Comparison of ENCODE assay signal across 16 mouse cellular contexts in genomic region chr1:4617479-4617878, GRCm38 (mm10).
DNase-seq lines count a peak whose midpoint lies in the region; ATAC-seq lines count a peak whose summit lies in the region.
"Had no signal": no experiment of that assay in that cellular context is flagged by ENCODE, and none has a peak within 500 bp of the region (broad histone marks: within the 10 kb centered on the region; RNA-seq: fewer than 3 reads in every experiment).

No protein-coding gene starts in this region.

- DNase-seq in heart, adult 18-20 months = peak; percentile 30 to 48
- no peak for DNase-seq in heart, postnatal 4 days
- DNase-seq in ovary, adult 18-20 months (ENCODE audit: low spot score) = peak; percentile 23
- no peak for DNase-seq in ovary, postnatal 14 days (ENCODE audit: low spot score)
- peak; percentile 59 to 70 for DNase-seq in lung, adult 18-20 months
- DNase-seq in lung, postnatal 4 days = peak; percentile 52 to 66
- no peak for DNase-seq in embryo, embryonic 9.5 days (ENCODE audit: extremely low spot score)
- DNase-seq: cerebellum, adult 8-10 months; forebrain, postnatal 0 days; gastrocnemius, postnatal 25 days; kidney, postnatal 25 days; liver, postnatal 0 days; midbrain, embryonic 14.5 days; thymus, adult 2 months had no signal

- no peak for ATAC-seq in granulocyte monocyte progenitor cell, adult 5-6 weeks (replicated peaks; ENCODE audit: poor library complexity, severe bottlenecking)
- ATAC-seq: forebrain, postnatal 0 days; hindbrain, postnatal 0 days; liver, postnatal 0 days had no signal

Comparison
In these comparisons a context has a peak if more than half of its experiments do, and no peak if none do; other contexts are left out.
1. DNase-seq: peak in heart, adult 18-20 months (2 of 2), ovary, adult 18-20 months (single experiment), lung, adult 18-20 months (2 of 2) and lung, postnatal 4 days (2 of 2); none in heart, postnatal 4 days (single experiment), ovary, postnatal 14 days (single experiment) and embryo, embryonic 9.5 days (single experiment).